Mouse (Mus musculus) hindbrain, embryonic 14.5 days (tissue): ENCODE measurements around the gene Gm6525. TPM values are rescaled to one million over a fixed set of nuclear protein-coding genes. Genes with fewer than 3 reads are reported as not detected.

Experiments
- ATAC-seq: fragments of 200-750 bp; cut with Nextera tagmentation; 2 replicates; pipeline ENCODE4 v1.8.0; 2017; ENCODE audit warnings: moderate number of reproducible peaks, mild to moderate bottlenecking, moderate TSS enrichment, moderate library complexity; ENCODE audit not compliant: low FRiP score
- DNase-seq: peaks from one replicate; pipeline ENCODE4 v3.0.0-alpha.2; 2015; ENCODE audit warnings: low spot score
- H3K27ac ChIP-seq: fragments of 300-500 bp; sonication (generic); 2 replicates; pipeline ENCODE4 v1.5.1; 2014; ENCODE audit warnings: mild to moderate bottlenecking, moderate library complexity
- H3K27me3 ChIP-seq: fragments of 300-500 bp; sonication (generic); 2 replicates; pipeline ENCODE4 v1.6.1; 2014; ENCODE audit warnings: mild to moderate bottlenecking, low read length, mixed read lengths; ENCODE audit not compliant: control insufficient read depth, insufficient read depth
- H3K36me3 ChIP-seq: fragments of 300-500 bp; sonication (generic); replicated peaks from 2 replicates; pipeline ENCODE4 v1.6.1; 2014; ENCODE audit not compliant: control insufficient read depth, insufficient read depth
- H3K4me1 ChIP-seq: fragments of 300-500 bp; sonication (generic); replicated peaks from 2 replicates; pipeline ENCODE4 v1.6.1; 2014; ENCODE audit warnings: antibody characterized with exemption, low read length, mixed read lengths; ENCODE audit not compliant: control insufficient read depth, insufficient read depth
- H3K4me2 ChIP-seq: fragments of 300-500 bp; sonication (generic); replicated peaks from 2 replicates; pipeline ENCODE4 v1.6.1; 2014; ENCODE audit warnings: mild to moderate bottlenecking, moderate library complexity
- H3K4me3 ChIP-seq: fragments of 300-500 bp; sonication (generic); replicated peaks from 2 replicates; pipeline ENCODE4 v1.5.1; 2014; ENCODE audit warnings: mild to moderate bottlenecking, low read length
- H3K9ac ChIP-seq: fragments of 300-500 bp; sonication (generic); 2 replicates; pipeline ENCODE4 v1.6.1; 2014
- H3K9me3 ChIP-seq: fragments of 300-500 bp; sonication (generic); 2 replicates; pipeline ENCODE4 v1.6.1; 2016; ENCODE audit warnings: low read length; ENCODE audit not compliant: control insufficient read depth
- WGBS: fragments of 180-500 bp; shearing (Covaris S2); extraction: QIAGEN DNeasy Blood & Tissue Kit; methylation state at CpG from one replicate; pipeline ENCODE4 v1.1.7; 2014; 5-methylcytosine and 5-hydroxymethylcytosine counted together
- polyA plus RNA-seq: library from polyadenylated mRNA; unstranded; fragments of >200 nt; fragmentation: Nextera tagmentation; extraction: Ambion mirVana; gene quantifications from 2 replicates; pipeline ENCODE4 v1.2.1, GENCODE M21; 2014

Gene Gm6525
- 0.74 and 2.7 TPM in 2 replicates for polyA plus RNA-seq

GRCm38 (mm10) chr3:84173581-84174154 lies at the start of gene Gm6525:
Gene Gm6525, plus strand, starts transcription at chr3:84174104.
- 87% methylated on average over 11 of the region's 11 CpGs for WGBS
- H3K4me2 ChIP-seq, result no peak within 1 kb of the TSS
- H3K27me3 ChIP-seq, result no peaks in the 10 kb centered on the region
- H3K36me3 ChIP-seq, result peaks cover 81% of the 10 kb centered on the region
- DNase-seq, result no peak
- H3K9ac ChIP-seq, result no peak within 1 kb of the TSS
- ATAC-seq, result no peak
- H3K4me3 ChIP-seq, result no peak within 1 kb of the TSS
- no peaks in the 10 kb centered on the region for H3K9me3 ChIP-seq
- H3K4me1 ChIP-seq, result no peaks in the 10 kb centered on the region
- no peak within 1 kb of the TSS for H3K27ac ChIP-seq

- H3K4me1 ChIP-seq, result no peaks in the 10 kb centered on the region
- no peak for DNase-seq
- 55% methylated on average over 6 of the region's 6 CpGs for WGBS
- no peaks in the 10 kb centered on the region for H3K27me3 ChIP-seq
- no peaks in the 10 kb centered on the region for H3K36me3 ChIP-seq
- H3K4me2 ChIP-seq, result no peak overlapping the region
- H3K4me3 ChIP-seq, result no peak overlapping the region
- H3K9me3 ChIP-seq, result no peaks in the 10 kb centered on the region
- no peak for ATAC-seq
- H3K9ac ChIP-seq, result no peak overlapping the region
- H3K27ac ChIP-seq, result no peak overlapping the region
These were observed 48.1 kb upstream of the Gm6525 start for GRCm38 (mm10) chr3:84125704-84126289.

- DNase-seq (no peak), ATAC-seq (no peak)
- Histone ChIP-seq H3K27ac (no peak overlapping the region), H3K4me2 (no peak overlapping the region), H3K4me3 (no peak overlapping the region), H3K9me3 (no peaks in the 10 kb centered on the region), H3K27me3 (no peaks in the 10 kb centered on the region), H3K9ac (no peak overlapping the region), H3K4me1 (no peaks in the 10 kb centered on the region), H3K36me3 (no peaks in the 10 kb centered on the region)
- WGBS, result 89% methylated on average over 3 of the region's 3 CpGs
These were observed 47.2 kb upstream of the Gm6525 start for GRCm38 (mm10) chr3:84126721-84127120.

- Histone ChIP-seq H3K9ac (no peak overlapping the region), H3K27me3 (no peaks in the 10 kb centered on the region), H3K9me3 (no peaks in the 10 kb centered on the region), H3K36me3 (no peaks in the 10 kb centered on the region), H3K27ac (no peak overlapping the region), H3K4me1 (no peaks in the 10 kb centered on the region), H3K4me3 (no peak overlapping the region), H3K4me2 (no peak overlapping the region)
- 81% methylated on average over 2 of the region's 2 CpGs for WGBS
- DNase-seq, result no peak
- no peak for ATAC-seq
These were observed 46.5 kb upstream of the Gm6525 start for GRCm38 (mm10) chr3:84127431-84127830.

GRCm38 (mm10) chr3:84128871-84129870 lies 44.7 kb upstream of the Gm6525 start:
- Histone ChIP-seq H3K4me2 (no peak overlapping the region), H3K4me1 (no peaks in the 10 kb centered on the region), H3K27me3 (no peaks in the 10 kb centered on the region), H3K4me3 (no peak overlapping the region), H3K9me3 (no peaks in the 10 kb centered on the region), H3K36me3 (no peaks in the 10 kb centered on the region), H3K27ac (no peak overlapping the region), H3K9ac (no peak overlapping the region)
- ATAC-seq (no peak), DNase-seq (no peak)
- 68% methylated on average over 11 of the region's 11 CpGs for WGBS

GRCm38 (mm10) chr3:84130776-84131175 lies 43.1 kb upstream of the Gm6525 start:
- WGBS, result 81% methylated on average over 5 of the region's 5 CpGs
- Histone ChIP-seq H3K4me1 (no peaks in the 10 kb centered on the region), H3K4me2 (no peak overlapping the region), H3K36me3 (no peaks in the 10 kb centered on the region), H3K9ac (no peak overlapping the region), H3K9me3 (no peaks in the 10 kb centered on the region), H3K27ac (no peak overlapping the region), H3K27me3 (no peaks in the 10 kb centered on the region), H3K4me3 (no peak overlapping the region)
- ATAC-seq, result no peak
- no peak for DNase-seq

GRCm38 (mm10) chr3:84131369-84131768 lies 42.5 kb upstream of the Gm6525 start:
- H3K4me2 ChIP-seq, result no peak overlapping the region
- WGBS, result 93% methylated on average over 3 of the region's 3 CpGs

GRCm38 (mm10) chr3:84135387-84135786 lies 38.5 kb upstream of the Gm6525 start:
- WGBS, result 31% methylated on average over 9 of the region's 9 CpGs
- no peak overlapping the region for H3K27ac ChIP-seq
- H3K4me2 ChIP-seq, result no peak overlapping the region
- no peaks in the 10 kb centered on the region for H3K36me3 ChIP-seq
- no peak for DNase-seq
- no peaks in the 10 kb centered on the region for H3K4me1 ChIP-seq
- no peak overlapping the region for H3K9ac ChIP-seq
- H3K9me3 ChIP-seq, result no peaks in the 10 kb centered on the region
- no peaks in the 10 kb centered on the region for H3K27me3 ChIP-seq
- no peak overlapping the region for H3K4me3 ChIP-seq
- ATAC-seq, result no peak

More at GRCm38 (mm10) chr3:84131369-84131768, 42.5 kb upstream of the Gm6525 start:
- Histone ChIP-seq H3K27ac (no peak overlapping the region), H3K9ac (no peak overlapping the region), H3K36me3 (no peaks in the 10 kb centered on the region), H3K27me3 (no peaks in the 10 kb centered on the region), H3K4me1 (no peaks in the 10 kb centered on the region), H3K4me3 (no peak overlapping the region), H3K9me3 (no peaks in the 10 kb centered on the region)
- DNase-seq (no peak), ATAC-seq (no peak)

GRCm38 (mm10) chr3:84135933-84136332 lies 38.0 kb upstream of the Gm6525 start:
- Histone ChIP-seq H3K4me1 (no peaks in the 10 kb centered on the region), H3K27ac (no peak overlapping the region), H3K4me3 (no peak overlapping the region), H3K36me3 (no peaks in the 10 kb centered on the region), H3K9me3 (no peaks in the 10 kb centered on the region), H3K9ac (no peak overlapping the region), H3K27me3 (no peaks in the 10 kb centered on the region), H3K4me2 (no peak overlapping the region)
- DNase-seq (no peak), ATAC-seq (no peak)
- WGBS, result 73% methylated on average over 6 of the region's 6 CpGs
